Mouse (Mus musculus): ENCODE data around the gene Btbd11. TPM values are rescaled to one million over a fixed set of nuclear protein-coding genes. Genes with fewer than 3 reads are reported as not detected.

Btbd11 gene
- polyA plus RNA-seq, 1 experiment from 2014 or later = 3.7 TPM

DNA sequence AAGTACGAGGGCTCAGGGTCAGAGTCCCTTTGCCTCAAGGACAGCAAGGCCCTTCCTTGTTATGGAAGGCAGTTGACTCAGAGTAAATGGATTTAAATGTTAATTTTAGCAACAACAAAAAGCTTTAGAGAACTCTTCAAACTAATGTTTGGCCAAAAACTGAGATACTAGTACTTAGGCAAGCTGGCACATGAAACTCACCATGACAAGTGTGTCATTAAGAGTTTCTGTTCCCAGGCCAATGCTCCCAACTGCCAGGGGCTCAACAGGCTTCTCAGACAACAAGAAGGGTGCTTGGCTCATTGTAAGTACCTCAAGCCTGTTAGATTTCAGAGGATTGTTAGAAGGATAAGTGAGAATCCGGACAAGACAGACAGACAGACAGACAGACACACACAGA lies 204.7 kb downstream of the Btbd11 start:
- Histone ChIP-seq H3K4me3 (ENCODE audit: low read depth, low read length) (no peak overlapping the region), H3K36me3 (ENCODE audit: insufficient read depth) (no peaks in the 10 kb centered on the region), H3K9ac (no peak overlapping the region), H3K9me3 (ENCODE audit: low read depth, low read length) (no peaks in the 10 kb centered on the region), H3K4me2 (no peak overlapping the region), H3K27me3 (ENCODE audit: insufficient read depth, low read length) (no peaks in the 10 kb centered on the region), H3K4me1 (ENCODE audit: insufficient read depth) (no peaks in the 10 kb centered on the region; the same call in 1 of the 2 replicates), H3K27ac (ENCODE audit: low read depth) (no peak overlapping the region)
- ATAC-seq (ENCODE audit: insufficient read depth) = no peak
- no peak for TF ChIP-seq CTCF (IDR thresholded peaks at IDR 0.05; ENCODE audit: low read depth)
- WGBS = 84% methylated on average over 2 of the region's 2 CpGs
- no peak for DNase-seq

DNA sequence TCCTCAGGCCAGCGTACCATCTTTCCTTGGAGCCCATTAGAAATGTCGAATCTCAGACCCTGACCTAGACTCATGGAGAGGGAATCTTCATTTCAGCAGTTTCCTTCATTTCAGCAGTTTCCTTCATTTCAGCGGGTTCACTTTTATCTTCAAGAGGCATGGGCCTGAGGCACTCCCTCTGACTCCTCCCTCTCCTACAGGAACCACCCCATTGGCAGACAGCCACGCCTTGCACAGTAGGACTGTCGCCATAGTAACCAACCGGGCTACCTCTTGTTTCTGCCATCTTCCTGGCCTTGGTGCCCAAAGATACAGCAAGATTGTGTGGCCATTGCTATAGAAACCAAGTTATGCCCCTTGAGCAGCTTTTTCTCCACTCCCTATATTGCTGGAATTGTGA lies 205.4 kb downstream of the Btbd11 start:
- Histone ChIP-seq H3K9me3 (ENCODE audit: low read depth, low read length) (no peaks in the 10 kb centered on the region), H3K4me3 (ENCODE audit: low read depth, low read length) (no peak overlapping the region), H3K27ac (ENCODE audit: low read depth) (no peak overlapping the region), H3K27me3 (ENCODE audit: insufficient read depth, low read length) (no peaks in the 10 kb centered on the region), H3K36me3 (ENCODE audit: insufficient read depth) (no peaks in the 10 kb centered on the region), H3K4me2 (no peak overlapping the region), H3K4me1 (ENCODE audit: insufficient read depth) (no peaks in the 10 kb centered on the region; the same call in 1 of the 2 replicates), H3K9ac (no peak overlapping the region)
- ATAC-seq (ENCODE audit: insufficient read depth) (no peak), DNase-seq (peak; percentile 74)
- no peak for TF ChIP-seq CTCF (IDR thresholded peaks at IDR 0.05; ENCODE audit: low read depth)
- 37% methylated on average over 6 of the region's 6 CpGs for WGBS

DNA sequence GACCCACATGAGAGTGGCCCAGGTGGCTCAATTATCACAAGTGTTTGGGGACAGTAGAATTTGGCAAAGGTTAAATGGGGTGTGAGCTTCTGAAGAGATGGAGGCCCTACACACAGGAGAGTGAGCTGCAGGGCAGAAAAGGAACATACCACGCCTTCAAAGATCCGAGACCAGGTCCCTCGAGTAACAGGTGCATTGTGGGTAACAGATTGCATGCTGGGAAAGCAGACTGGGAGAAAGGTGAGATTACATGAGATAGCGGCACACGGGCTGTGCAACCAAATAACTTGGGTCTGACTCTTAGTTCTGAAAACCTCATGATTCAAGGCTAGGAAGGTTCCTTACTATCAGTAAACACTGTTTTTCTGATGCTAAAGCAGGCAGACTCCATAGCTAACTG lies 209.7 kb downstream of the Btbd11 start:
- TF ChIP-seq CTCF (IDR thresholded peaks at IDR 0.05; ENCODE audit: low read depth) = no peak
- Histone ChIP-seq H3K9me3 (ENCODE audit: low read depth, low read length) (no peaks in the 10 kb centered on the region), H3K36me3 (ENCODE audit: insufficient read depth) (no peaks in the 10 kb centered on the region), H3K9ac (no peak overlapping the region), H3K27me3 (ENCODE audit: insufficient read depth, low read length) (peaks cover 8% of the 10 kb centered on the region; the same call in 1 of the 2 replicates), H3K4me3 (ENCODE audit: low read depth, low read length) (no peak overlapping the region), H3K27ac (ENCODE audit: low read depth) (no peak overlapping the region), H3K4me1 (ENCODE audit: insufficient read depth) (no peaks in the 10 kb centered on the region; the same call in 1 of the 2 replicates), H3K4me2 (no peak overlapping the region)
- ATAC-seq (ENCODE audit: insufficient read depth) (no peak), DNase-seq (no peak)
- 73% methylated on average over 5 of the region's 5 CpGs for WGBS

DNA sequence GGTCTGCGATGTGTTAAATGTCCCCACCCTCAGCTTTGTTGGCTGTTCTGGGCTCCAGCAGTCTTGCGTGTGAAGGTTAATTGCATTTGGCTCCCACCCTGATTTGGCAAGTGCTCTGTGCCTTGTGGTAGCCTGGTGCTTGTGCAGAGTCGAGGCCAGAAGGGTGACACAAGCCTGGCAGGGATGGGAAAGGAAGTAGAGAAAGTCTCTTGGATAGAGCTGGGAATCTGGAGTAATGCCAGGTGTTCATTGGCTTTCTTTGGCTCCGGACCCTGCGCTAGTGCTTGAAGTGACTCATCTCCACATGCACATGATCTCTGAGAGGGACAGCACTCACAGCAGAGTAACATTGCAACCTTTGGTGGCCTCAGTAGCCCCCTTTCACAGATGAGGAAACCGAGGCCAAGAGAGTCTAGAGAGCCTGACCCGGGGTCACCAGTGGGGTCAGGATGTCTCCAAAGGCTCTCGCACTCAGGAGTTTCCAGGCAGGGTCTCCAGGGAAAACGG lies 211.5 kb downstream of the Btbd11 start:
- Histone ChIP-seq H3K4me3 (ENCODE audit: low read depth, low read length) (peak overlapping the region; percentile 39), H3K27ac (ENCODE audit: low read depth) (no peak overlapping the region), H3K27me3 (ENCODE audit: insufficient read depth, low read length) (peaks cover 8% of the 10 kb centered on the region; the same call in 1 of the 2 replicates), H3K4me1 (ENCODE audit: insufficient read depth) (no peaks in the 10 kb centered on the region; the same call in 1 of the 2 replicates), H3K9me3 (ENCODE audit: low read depth, low read length) (no peaks in the 10 kb centered on the region), H3K9ac (peak overlapping the region; percentile 36; the same call in 1 of the 2 replicates), H3K4me2 (peak overlapping the region; percentile 64), H3K36me3 (ENCODE audit: insufficient read depth) (no peaks in the 10 kb centered on the region)
- DNase-seq (peak; percentile 71), ATAC-seq (ENCODE audit: insufficient read depth) (peak; percentile 73)
- 27% methylated on average over 9 of the region's 9 CpGs for WGBS
- TF ChIP-seq CTCF (IDR thresholded peaks at IDR 0.05; ENCODE audit: low read depth) = no peak

DNA sequence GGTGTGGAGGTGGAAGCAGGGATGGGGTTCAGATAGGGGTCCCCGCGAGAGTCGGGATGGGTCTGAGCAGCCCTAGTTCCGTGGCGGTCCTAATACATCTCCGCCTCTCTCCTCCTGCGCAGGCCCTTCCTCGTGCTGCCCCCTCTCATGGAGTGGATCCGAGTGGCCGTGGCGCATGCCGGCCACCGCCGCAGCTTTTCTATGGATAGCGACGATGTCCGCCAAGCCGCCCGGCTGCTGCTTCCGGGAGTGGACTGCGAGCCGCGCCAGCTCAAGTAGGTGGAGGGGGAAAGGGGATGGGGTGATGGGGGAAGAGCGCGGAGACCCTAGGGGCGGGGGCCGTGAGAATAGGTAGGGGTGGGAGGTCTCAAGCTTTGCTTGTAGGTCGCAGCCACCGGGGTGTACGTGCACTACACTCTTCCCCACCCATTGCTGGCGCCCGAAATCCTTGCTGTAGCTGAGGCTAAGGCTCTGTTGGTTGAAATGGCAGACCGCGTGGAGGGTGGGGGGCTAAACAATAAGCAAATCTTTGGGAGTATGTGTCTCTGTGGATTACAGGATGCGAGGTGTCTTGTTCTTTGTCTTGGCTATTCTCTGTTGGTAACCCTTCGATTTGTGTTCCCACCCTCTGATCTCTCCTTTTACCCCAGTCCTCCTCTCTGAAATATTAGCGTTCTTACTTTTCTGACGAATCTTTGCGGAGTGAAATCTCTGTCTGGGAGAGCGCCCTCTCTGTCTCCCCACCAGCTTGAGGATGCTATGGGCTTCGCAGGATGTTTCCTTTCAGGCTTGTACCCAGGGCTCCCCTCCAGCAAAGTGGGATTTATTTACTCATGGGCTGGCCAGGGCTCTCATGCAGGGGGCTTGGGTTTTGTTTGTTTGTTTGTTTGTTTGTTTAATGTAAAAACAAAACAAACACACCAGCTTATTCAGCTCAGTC lies 212.3 kb downstream of the Btbd11 start:
- Histone ChIP-seq H3K27ac (ENCODE audit: low read depth) (no peak overlapping the region), H3K36me3 (ENCODE audit: insufficient read depth) (no peaks in the 10 kb centered on the region), H3K27me3 (ENCODE audit: insufficient read depth, low read length) (peaks cover 8% of the 10 kb centered on the region; the same call in 1 of the 2 replicates), H3K9ac (peak overlapping the region; percentile 36; the same call in 1 of the 2 replicates), H3K9me3 (ENCODE audit: low read depth, low read length) (no peaks in the 10 kb centered on the region), H3K4me2 (peak overlapping the region; percentile 64), H3K4me3 (ENCODE audit: low read depth, low read length) (peak overlapping the region; percentile 39), H3K4me1 (ENCODE audit: insufficient read depth) (no peaks in the 10 kb centered on the region; the same call in 1 of the 2 replicates)
- TF ChIP-seq CTCF (IDR thresholded peaks at IDR 0.05; ENCODE audit: low read depth) = peak; percentile 11; the same call in 1 of the 2 replicates
- 1% methylated on average over 41 of the region's 41 CpGs for WGBS
- ATAC-seq (ENCODE audit: insufficient read depth) = peak; percentile 78
- peak; percentile 69 for DNase-seq

GRCm38 (mm10) chr10:85602546-85602945 lies 215.9 kb downstream of the Btbd11 start:
- ATAC-seq (ENCODE audit: insufficient read depth) (no peak), DNase-seq (no peak)
- no peak overlapping the region for H3K4me2 ChIP-seq
- H3K36me3 ChIP-seq (ENCODE audit: insufficient read depth) = no peaks in the 10 kb centered on the region
- TF ChIP-seq CTCF (IDR thresholded peaks at IDR 0.05; ENCODE audit: low read depth) = no peak
- H3K4me3 ChIP-seq (ENCODE audit: low read depth, low read length) = no peak overlapping the region
- peaks cover 8% of the 10 kb centered on the region; the same call in 1 of the 2 replicates for H3K27me3 ChIP-seq (ENCODE audit: insufficient read depth, low read length)
- no peak overlapping the region for H3K9ac ChIP-seq
- H3K27ac ChIP-seq (ENCODE audit: low read depth) = no peak overlapping the region
- H3K9me3 ChIP-seq (ENCODE audit: low read depth, low read length) = no peaks in the 10 kb centered on the region
- no peaks in the 10 kb centered on the region; the same call in 1 of the 2 replicates for H3K4me1 ChIP-seq (ENCODE audit: insufficient read depth)
- WGBS = 81% methylated on average over 11 of the region's 11 CpGs

DNA sequence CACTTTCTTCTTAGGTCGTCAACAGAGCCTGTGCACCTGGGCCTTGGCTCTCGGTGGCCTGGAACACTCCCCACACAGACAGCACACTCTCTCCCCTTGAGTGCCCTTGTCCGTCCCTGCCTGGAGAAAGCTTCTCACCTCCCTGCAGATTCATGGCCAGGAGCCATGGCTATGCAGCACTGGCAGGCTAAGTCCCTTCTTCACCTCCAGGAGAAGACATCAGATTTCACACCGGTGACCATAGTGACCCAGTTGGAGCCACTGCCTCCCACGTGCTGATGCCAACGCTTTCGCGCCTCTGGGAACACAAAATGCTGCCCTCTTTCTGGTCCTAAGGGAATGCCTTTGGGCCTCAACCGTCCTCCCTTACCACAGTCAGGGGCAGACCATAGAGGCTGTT lies 217.9 kb downstream of the Btbd11 start:
- no peak overlapping the region for H3K27ac ChIP-seq (ENCODE audit: low read depth)
- no peak overlapping the region for H3K4me2 ChIP-seq
- 0 out of 2 replicates have a peak, but pooled peaks cover under 1% of the 10 kb centered on the region for H3K27me3 ChIP-seq (ENCODE audit: insufficient read depth, low read length)
- no peak overlapping the region for H3K4me3 ChIP-seq (ENCODE audit: low read depth, low read length)
- DNase-seq = no peak
- no peak for TF ChIP-seq CTCF (IDR thresholded peaks at IDR 0.05; ENCODE audit: low read depth)
- H3K9ac ChIP-seq = no peak overlapping the region
- 65% methylated on average over 9 of the region's 9 CpGs for WGBS
- no peaks in the 10 kb centered on the region for H3K36me3 ChIP-seq (ENCODE audit: insufficient read depth)
- H3K4me1 ChIP-seq (ENCODE audit: insufficient read depth) = no peaks in the 10 kb centered on the region
- ATAC-seq (ENCODE audit: insufficient read depth) = no peak
- H3K9me3 ChIP-seq (ENCODE audit: low read depth, low read length) = no peaks in the 10 kb centered on the region

Data from lung, embryonic 14.5 days (tissue).